Mouse (Mus musculus) lung, postnatal 4 days (tissue): ENCODE measurements at regions not wholly inside any gene's neighbourhood (a gene's known extent, or its start where the extent isn't known, plus 50 kb on each side); places are given as distances from the start of the nearest gene placed in this dataset.
A peak's percentile ranks its signal among the peaks of the same experiment; 100 is the strongest.

Experiments
- DNase-seq, 2 experiments: peaks; one replicate each; pipeline ENCODE4 v3.0.0; 2021

DNA sequence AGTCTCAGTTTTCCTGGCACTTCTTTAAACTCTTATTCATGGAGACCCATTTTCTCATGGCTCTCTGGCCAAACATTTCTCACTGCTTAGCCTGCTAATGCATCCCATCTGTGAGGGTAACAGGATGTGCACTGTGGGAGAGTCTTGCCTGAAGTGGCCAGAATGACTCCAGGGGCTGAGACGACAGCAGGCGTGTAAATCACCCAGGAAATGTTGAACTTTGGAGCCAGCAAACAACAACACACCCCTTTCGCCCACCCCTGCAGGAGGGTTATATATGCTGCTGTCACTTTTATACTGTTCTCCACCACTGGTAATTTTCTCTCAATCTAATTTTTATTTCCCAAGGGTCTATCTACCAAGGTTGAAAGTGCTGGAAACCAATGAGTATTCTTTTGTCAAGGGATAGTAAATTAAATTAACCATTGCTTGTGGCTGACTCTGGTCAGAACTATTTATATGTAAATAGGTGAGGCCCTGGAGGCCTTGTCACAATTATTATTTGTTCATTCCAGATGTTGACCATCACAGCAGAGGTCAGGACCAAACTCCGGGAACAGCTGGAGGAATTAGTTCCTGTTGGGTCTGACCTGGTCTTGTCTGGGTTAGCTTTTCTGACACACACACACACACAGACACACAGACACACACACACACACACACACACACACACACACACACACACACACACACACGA is 378.2 kb downstream of the Nucb2 start:
- no peak for DNase-seq

DNA sequence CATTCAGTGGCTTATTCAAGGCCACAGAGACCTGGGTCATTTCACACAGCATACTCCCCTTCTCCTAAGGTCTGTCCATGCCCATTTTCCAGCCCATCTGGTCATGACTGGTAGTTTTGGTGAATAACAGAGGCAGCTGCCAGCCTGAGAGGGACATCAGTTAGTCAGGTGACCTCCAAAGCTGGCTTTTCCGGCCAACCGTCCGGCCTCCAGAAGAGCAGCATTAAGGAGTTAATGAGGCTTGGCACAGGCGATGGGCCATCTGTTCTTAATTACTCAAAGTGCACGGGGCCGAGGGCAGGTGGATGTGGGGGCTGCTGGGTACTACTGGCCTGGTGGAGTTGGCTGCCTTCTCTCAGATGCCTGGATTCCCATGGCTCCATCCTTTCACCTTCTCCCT is 389.7 kb downstream of the Nucb2 start:
- DNase-seq, result no peak

DNA sequence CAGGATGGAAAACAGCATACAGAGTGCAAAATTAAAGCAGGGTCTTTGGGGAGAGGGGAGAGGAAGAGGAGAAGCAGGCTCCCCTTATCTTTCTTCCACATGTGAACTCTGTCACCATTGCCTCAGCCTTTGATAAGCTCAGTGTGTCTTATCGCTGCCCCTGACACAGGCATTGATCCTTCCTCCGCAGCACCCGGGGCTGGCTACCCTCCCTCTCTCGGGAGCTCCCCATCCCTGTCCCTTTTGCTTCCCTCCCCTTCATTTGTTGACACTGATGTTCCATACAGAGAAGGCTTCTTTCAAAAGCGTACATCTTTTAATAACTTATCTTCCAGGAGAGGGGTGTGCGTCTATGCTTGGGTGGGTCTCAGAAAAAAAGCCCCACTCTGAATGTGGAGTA is 411.6 kb downstream of the Nucb2 start:
- DNase-seq, result no peak

DNA sequence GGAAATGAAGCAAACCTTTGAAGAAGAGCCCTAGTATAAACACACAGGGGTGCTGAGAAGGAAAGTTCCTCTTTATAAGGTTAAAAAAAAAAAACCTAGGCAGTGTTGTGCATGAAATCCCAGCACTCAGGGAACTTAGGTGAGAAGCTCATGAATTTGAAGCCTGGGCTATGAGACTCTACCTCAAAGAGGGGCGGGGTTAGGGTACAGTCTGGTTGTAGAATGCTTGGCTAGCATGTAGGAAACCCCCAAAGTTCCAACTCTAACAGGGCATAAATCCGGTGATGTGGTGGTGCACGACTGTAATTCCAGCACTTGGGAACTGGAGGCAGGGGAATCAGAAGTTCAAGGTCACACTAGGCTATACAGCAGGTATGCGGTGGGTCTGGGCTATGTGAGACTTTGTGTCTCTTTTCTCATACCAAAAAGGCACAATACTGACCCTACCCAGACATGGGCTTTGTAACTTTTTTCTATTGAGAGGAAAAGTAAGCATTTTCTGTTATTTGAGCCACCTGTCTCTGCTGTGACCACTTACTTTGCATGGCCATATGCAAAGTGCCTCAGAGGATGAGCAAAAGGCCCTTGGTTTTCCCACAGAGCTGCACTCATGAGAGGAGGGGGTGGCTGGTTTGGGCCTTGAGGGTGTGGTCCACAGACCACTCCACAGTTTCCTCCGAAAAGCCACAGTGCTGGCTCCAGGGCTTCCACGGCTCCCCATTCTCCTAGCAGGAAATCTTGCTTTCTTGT is 413.9 kb downstream of the Nucb2 start:
- DNase-seq, result no peak

DNA sequence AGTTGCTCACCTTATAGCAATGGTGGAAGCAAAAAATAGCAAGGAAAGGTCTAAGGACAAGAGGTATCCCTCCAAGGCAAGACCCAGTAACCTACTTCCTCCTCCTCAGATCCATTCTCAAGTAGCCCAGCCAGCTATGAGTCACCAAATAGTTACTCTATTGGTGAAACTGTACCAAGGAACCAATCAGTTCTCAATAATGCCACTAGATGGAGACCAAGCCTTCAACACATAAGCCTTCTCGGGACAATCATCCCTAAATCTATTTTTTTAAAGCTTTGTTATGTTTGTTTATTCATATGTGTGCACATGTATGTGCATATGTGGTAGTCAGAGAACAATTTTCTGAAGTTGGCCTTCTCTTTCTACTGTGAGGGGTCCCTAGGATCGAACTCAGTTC is 434.3 kb upstream of the Xylt1 start:
- DNase-seq, result no peak

DNA sequence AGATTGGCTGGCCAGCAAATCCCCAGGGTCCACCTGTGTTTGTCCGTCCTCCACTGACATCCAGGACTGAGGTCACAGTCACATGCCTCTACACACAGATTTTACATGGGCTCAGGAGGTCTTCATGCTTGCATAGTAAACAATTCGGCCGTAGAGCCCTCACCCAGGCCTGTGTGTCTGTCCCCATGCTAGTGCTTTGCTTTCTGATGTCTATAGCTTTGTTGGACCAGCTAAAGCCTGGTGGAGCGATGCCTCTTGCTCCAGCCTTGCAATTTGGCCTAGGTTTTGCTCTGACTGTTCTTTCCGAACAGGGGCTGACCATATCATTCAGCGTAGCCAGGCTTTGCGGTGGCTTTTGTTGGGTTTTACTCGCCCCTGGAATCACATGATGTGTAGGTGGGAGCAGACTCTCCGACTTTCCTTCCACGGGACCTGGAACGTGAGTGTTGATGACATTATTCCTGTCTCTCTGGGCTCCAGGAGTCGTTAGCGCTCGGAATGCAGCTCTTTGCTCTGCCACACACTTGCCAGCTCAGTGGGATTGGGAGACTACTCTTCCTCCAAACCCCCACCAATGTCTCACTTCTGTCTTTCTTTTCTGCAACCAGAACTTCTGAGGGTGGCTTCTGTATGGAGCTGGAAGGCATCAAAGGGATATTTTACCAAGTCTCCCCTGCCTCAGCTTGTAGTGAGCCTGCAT is 421.4 kb upstream of the Xylt1 start:
- DNase-seq, result no peak

DNA sequence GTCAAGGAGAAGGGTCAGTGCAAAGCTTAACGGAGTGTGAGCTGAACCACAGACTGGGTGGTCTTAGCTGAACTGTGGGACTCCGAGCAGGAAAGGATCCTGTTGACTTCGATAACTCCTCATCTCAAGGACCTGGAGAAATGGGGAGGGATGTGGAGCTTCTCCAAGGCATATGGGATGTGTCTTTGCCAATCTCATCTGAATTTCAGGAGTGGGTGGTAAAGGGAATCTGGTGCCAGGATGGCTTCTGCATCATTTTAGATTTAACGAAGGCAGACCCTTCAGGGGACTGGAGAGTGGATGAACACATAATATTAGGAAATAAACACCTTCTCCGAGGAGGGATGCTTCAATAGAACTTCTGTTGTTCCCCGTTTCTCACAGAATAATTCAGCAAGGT is 416.9 kb upstream of the Xylt1 start:
- DNase-seq, result no peak

DNA sequence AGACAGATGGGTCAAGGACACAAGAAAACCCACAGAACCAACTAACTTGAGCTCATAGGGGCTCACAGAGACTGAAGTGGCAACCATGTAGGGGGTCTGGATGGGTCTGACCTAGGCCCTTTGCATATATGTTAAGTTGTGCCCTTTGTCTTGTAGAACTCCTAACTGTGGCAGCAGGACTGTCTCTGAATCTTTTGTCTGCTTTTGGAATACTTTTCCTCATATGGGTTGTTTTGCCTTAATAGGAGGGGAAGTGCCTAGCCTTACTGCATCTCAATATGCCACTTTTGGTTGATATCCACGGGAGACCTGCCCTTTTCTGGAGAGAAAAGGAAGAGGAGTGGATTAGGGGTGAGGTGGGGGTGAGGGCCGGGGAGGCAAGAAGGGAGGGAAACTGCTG is 389.4 kb upstream of the Xylt1 start:
- no peak for DNase-seq

DNA sequence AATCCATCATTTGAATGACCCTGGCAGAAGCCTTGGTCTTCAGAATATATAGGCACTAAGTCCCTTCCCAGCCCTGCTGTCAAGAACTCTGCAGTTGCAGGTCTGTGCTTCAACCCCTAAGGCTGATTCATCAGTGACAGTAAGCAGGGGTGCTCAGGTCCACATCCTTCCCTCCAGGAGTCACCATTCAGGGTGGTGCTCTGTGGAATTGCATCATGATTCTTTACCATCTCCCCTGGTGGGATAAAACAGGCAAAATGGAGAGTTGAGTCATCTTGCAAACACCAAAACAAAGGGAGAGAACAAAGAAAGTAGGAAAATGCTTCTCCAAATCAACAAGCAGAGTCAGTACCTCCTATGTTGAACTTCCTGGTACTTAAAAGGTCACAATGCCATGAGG is 388.6 kb upstream of the Xylt1 start:
- no peak for DNase-seq

DNA sequence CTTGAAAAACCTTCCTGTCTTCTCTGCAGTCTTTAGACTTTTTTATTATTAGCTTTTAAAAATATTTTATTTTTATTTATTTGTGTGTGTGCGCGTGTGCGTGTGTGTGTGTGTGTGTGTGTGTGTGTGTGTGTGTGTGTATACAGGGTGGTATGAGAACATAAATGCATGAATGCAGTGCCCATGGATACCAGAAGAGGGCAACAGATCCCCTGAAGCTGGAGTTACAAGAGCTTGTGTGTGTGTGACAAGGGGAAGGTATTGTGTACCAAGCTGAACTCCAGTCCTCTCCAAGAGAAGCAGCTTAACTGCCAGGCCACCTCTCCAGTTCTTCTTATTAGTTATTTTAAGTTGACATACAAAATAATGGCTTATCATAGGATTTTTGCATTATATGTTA is 385.0 kb upstream of the Xylt1 start:
- DNase-seq, result no peak

DNA sequence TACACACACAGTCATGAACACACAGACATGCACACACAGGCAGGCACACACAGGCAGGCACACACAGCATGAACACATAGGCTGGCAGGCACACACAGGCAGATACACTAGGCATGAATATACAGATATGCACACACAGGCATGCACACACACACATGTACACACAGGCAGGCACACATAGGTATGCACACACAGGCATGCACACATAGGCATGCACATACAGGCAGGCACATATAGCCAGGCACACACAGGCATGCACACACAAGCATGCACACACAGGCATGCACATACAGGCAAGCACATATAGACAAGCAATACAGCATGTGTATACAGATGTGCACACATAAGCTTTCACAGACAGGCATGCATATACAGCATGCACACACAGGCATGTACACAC is 377.6 kb upstream of the Xylt1 start:
- no peak for DNase-seq

DNA sequence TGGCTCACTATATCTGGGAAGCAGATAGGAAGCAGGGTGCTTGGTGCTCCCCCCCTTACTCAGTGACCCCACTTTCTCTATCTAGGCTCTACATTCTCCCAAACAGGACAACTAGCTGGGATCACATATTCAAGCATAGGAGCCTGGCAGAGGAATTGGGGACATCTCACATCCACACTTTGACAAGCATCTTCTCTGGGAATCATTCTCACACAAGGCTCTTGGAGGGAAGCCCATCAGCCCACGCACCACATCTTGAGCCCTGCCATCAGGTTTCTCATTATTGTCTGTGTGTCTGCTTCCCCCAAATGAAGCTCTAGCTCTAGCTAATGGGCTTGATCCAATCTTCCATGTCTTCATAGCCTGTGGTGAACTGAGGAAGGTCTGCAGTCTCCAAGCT is 362.4 kb upstream of the Xylt1 start:
- no peak for DNase-seq

DNA sequence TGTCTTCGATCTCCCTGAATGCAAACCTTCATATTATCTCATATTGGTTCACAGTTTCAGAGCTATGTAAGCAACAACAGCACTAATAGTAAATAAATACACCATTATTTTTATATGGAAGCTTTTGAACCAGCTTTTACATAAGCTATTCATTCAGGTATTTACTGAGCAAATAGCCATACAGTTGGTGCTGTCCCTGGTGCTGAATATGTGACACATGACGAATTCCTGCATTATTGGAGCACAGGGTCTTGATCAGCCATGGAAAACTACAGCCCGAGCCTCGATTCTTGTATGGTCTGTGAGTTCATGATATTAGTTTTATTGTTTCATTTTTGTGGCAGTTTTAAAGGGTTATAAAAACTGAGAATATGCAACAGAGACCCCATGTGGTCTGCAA is 359.1 kb upstream of the Xylt1 start:
- peak in 1 of 2 experiments; percentile 26 for DNase-seq

DNA sequence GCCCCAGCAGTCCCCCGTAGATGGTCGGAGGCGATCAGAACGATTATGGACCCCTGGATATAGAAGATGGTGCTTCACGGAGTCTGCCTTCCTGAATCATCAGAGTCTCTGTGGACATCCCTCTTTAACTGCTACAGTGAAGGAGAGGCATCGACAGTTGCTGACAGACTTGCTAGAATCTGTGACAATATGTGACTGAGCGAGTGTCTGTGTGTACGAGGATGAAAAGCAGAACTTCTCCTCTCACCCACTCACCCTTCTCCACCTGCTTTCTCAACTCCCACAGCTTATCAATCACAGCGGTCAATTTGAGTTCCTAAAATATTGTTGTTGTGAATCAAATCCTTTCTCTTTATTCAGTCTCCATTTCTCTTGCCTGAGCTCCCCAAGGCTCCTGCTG is 335.9 kb upstream of the Xylt1 start:
- DNase-seq, result no peak

DNA sequence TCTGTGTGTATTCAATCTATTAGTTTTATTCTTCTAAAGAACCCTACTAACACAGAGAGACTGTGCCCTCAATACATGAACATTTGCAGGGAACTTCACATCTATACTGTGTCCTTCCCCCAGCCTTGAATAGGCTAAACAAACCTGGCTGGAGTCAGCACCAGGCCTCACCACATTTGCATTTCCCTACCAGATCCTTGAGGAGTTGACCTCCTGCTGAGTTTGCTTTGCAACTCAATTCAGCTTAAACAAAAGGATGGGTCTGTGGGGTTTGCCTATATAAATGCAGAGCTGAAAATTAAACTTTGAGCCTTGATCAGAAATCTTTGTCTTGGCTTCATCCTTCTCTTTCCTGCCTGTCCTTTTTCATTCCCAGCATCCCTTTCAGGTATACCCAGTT is 331.5 kb upstream of the Xylt1 start:
- DNase-seq, result no peak

DNA sequence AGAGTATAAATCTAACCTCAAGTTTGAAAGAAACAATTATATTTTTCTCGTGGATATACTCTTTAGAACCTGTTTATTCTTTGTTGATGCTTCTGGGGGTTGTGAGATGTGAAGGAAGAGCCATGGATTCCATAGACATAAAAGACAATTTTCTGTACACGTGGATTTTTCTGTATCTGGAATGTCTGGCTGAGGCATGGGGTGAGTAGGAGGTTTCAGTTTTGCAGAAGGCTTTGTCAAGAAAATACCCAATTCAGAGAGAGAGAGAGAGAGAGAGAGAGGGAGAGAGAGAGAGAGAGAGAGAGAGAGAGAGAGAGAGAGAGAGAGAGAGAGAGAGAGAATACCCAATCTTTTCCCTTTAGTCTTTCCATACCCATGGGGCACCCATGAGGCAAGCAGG is 315.0 kb upstream of the Xylt1 start:
- DNase-seq, result no peak

DNA sequence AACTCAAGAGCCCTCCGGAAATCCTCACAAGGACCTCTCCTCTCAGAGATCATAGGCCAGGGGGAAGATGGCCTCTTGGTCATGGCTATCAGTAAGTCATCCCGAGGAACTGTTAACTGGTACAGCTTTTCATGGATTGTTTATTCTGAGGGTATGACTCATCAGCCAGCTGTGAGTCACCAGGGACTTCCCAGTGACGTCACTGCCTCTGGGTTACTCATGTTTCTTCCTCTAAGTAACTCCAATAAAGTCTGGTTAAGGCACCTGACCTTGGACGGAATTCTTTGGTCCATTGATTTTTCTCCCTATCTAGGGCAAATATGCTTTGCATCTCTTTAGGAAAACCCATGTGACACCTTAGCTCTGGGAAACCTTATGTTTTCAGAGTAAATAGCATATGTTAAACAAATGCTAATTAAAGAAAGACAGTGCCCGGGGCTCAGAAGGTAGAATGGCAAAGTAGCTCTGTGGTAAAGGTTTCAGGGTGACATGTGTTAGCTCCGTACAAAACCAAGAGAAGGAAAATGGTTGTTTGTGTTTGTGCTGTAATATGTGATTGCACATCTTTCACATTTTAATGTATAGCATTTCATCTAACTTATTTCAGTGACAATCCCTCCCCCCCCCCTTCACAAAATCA is 289.7 kb upstream of the Xylt1 start:
- DNase-seq, result peak; percentile 30 to 35

DNA sequence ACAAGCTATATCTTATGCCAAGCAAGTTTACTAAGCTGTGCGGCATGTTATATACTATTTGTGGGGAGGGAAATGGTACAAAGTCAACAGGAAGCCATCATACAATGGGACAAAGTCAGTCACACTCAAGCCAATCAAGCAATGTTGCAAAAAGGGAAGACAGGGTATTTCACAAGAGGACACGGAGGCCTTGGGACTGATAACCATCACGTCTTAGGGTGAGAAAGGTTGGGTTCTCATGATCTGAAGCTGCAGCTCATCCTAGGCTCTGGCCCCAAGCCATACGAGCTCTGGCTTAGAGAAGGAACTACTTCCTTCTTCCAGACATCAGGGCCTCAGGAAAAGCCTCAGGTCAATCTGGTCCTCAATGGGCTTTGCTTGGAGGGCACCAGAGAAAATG is 287.9 kb upstream of the Xylt1 start:
- DNase-seq, result peak; percentile 34 to 69

DNA sequence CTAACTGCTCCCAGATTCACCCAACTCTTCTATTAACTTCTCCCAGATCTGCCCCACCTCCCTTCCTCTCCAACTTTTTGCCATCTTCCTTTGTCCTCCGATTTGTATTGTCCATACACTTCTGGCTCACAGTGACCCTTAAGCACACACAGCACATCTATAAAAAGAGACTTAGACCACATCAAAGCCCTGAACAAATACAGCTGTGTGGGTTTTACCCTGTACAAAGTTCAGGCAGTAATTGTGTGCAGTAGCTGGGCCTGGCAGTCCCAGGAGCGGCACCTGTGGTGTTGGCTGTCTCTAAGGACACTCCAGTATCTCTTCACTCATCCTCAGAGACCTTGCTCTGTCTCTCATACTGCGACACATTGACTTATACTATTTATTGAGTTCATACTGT is 283.2 kb upstream of the Xylt1 start:
- DNase-seq, result no peak

DNA sequence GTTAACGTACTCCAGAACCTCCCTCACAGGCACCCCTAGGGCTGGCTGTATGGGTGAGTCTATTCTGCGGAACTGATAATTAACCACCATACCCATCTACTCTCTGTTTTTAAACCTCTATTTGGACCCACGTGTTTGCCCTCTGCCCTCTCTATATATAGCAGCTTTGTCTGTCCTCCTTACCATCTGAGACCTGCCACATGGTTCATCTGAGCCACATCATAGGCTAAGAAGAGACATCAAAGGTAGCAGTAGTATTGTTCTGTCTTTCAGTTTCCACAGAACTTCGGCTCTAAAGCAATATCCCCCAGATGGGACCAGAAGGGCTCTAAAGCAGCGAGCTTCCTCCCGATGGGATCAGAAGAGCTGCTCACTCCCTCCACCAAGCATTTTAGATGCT is 281.7 kb upstream of the Xylt1 start:
- DNase-seq, result no peak

DNA sequence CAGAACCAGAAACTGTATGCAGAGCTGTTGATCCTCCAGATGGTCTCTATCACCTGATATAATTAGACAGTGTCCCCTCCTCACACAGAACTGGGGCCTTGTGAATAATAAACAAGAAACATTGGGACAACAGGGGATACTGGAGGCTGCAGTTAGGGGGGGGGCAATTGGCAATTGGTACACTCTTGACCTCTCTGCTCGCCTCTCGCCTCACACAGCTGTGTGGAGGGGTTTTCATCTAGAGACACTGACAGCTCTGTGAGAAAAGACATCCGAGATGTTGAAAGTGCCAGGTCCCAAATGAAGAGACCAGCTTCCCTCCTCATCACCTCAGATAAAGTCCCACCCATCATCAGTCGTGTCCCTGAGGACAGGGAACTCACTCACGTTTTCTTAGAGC is 277.7 kb upstream of the Xylt1 start:
- DNase-seq, result no peak

DNA sequence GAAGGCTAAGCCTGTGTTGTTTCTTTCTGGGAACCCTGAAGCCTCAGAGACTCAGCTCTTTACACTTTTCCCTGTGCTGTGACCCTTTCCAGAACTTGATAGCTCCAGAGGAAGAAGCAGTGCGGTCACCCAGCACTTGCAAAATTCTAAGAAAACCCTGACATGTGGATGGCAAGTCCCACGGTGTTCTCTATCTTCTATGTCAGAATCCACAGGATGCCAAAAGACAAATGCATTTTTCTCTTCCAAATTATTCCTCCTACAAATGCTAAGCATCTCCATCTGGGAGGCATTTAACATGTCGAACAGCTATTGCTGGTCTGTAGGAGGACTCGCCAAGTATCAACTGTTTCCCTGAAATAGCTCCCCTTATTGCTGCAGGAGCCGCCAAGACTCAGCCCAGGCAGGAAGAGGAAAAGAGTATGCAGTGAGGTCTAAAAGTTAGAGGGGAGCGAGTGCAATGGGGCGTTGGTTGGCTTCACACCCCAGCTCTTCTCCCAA is 274.0 kb upstream of the Xylt1 start:
- DNase-seq, result no peak

DNA sequence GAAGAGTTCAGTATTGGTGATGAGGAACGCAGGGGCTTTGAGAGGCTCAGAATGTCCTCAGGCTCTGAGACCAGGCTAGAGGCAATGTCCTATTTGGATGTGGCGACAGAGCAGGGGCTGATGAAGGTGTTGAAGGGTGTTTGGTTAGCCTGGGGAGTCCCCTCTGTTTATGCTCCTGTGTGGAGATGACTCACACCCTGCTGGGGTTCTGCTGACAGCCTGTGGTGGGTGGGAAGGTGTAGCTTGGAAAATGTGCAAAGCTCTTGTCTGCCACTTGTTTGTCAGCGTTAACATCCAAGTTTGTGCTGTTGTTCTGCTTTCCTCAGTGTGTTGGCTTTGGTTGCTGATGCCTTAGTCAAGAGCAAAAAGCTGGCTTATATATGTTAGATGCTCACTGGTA is 272.4 kb upstream of the Xylt1 start:
- no peak for DNase-seq

DNA sequence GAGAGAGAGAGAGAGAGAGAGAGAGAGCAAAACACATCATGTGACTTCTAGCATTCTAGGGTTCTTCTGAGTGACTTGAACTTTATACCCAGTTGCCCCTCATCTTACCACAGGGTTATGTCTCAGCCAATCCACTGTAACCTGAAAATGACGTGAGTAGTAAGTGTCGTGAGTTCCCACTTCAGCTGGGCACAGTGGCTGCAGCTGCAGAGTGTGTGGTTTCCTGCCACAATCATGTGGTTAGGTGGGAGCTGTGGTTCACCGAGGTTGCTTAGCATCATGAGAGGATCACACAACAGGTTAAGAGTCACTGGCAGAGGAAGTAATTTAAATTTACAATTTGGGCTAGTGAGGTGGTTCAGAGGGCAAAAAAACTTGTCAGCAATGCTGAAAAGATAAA is 253.1 kb upstream of the Xylt1 start:
- no peak for DNase-seq
